Mouse (Mus musculus) liver, embryonic 16.5 days (tissue): Measurements from ENCODE around the gene Zfp982. TPM values are rescaled to one million over a fixed set of nuclear protein-coding genes. Genes with fewer than 3 reads are reported as not detected.
A peak's percentile ranks its signal among the peaks of the same experiment; 100 is the strongest.
"Not testable (repeated sequence)": the region's sequence is repeated elsewhere in the genome, so short reads cannot be mapped to it uniquely, and the experiment has no call there.

Experiments used
- ATAC-seq: fragments of 200-750 bp; cut with Nextera tagmentation; 2 replicates; pipeline ENCODE4 v1.8.0; 2017; ENCODE audit warnings: low read depth, mild to moderate bottlenecking, moderate number of reproducible peaks, moderate library complexity
- H3K27ac ChIP-seq: fragments of 300-500 bp; sonication (generic); 2 replicates; pipeline ENCODE4 v1.5.1; 2014; ENCODE audit warnings: mild to moderate bottlenecking, low read length
- H3K27me3 ChIP-seq: fragments of 300-500 bp; sonication (generic); 2 replicates; pipeline ENCODE4 v1.6.1; 2014; ENCODE audit warnings: low read depth, low read length, mixed read lengths; ENCODE audit not compliant: control insufficient read depth, insufficient read depth
- H3K36me3 ChIP-seq: fragments of 300-500 bp; sonication (generic); 2 replicates; pipeline ENCODE4 v1.6.1; 2014; ENCODE audit warnings: mild to moderate bottlenecking; ENCODE audit not compliant: control insufficient read depth, insufficient read depth
- H3K4me1 ChIP-seq: fragments of 300-500 bp; sonication (generic); 2 replicates; pipeline ENCODE4 v1.6.1; 2014; ENCODE audit warnings: low read depth, low read length, mixed read lengths; ENCODE audit not compliant: control insufficient read depth
- H3K4me2 ChIP-seq: fragments of 300-500 bp; sonication (generic); 2 replicates; pipeline ENCODE4 v1.6.1; 2014; ENCODE audit warnings: low read depth, low read length, mixed read lengths
- H3K4me3 ChIP-seq: fragments of 300-500 bp; sonication (generic); 2 replicates; pipeline ENCODE4 v1.5.1; 2014; ENCODE audit warnings: low read depth, mild to moderate bottlenecking, low read length
- H3K9ac ChIP-seq: fragments of 300-500 bp; sonication (generic); 2 replicates; pipeline ENCODE4 v1.6.1; 2014; ENCODE audit warnings: low read depth, low read length
- H3K9me3 ChIP-seq: fragments of 300-500 bp; sonication (generic); replicated peaks from 2 replicates; pipeline ENCODE4 v1.6.1; 2016; ENCODE audit warnings: low read length; ENCODE audit not compliant: control insufficient read depth
- WGBS: fragments of 180-500 bp; shearing (Covaris S2); extraction: QIAGEN DNeasy Blood & Tissue Kit; methylation state at CpG from one replicate; pipeline ENCODE4 v1.1.7; 2014; ENCODE audit not compliant: insufficient replicate concordance; 5-methylcytosine and 5-hydroxymethylcytosine counted together
- polyA plus RNA-seq: library from polyadenylated mRNA; unstranded; fragments of >200 nt; fragmentation: Nextera tagmentation; extraction: Ambion mirVana; gene quantifications from 2 replicates; pipeline ENCODE4 v1.2.1, GENCODE M21; 2015

Gene Zfp982
- polyA plus RNA-seq, 1 experiment from 2014 or later = 1.2 TPM

- H3K4me2 ChIP-seq = no peak overlapping the region
- H3K27ac ChIP-seq = no peak overlapping the region
- H3K4me3 ChIP-seq = no peak overlapping the region
- H3K27me3 ChIP-seq = no peaks in the 10 kb centered on the region
- WGBS = 56% methylated on average over 2 of the region's 2 CpGs
- no peaks in the 10 kb centered on the region for H3K36me3 ChIP-seq
- H3K9ac ChIP-seq = no peak overlapping the region
- H3K4me1 ChIP-seq = no peaks in the 10 kb centered on the region
- no peak for ATAC-seq
- H3K9me3 ChIP-seq = no peaks in the 10 kb centered on the region; the same call in 1 of the 2 replicates
Measured at GRCm38 (mm10) chr4:147509174-147509573, 17.0 kb downstream of the Zfp982 start.

- no peaks in the 10 kb centered on the region for H3K4me1 ChIP-seq
- no peaks in the 10 kb centered on the region for H3K27me3 ChIP-seq
- no peak overlapping the region for H3K9ac ChIP-seq
- 47% methylated on average over 2 of the region's 2 CpGs for WGBS
- H3K4me3 ChIP-seq = no peak overlapping the region
- H3K4me2 ChIP-seq = no peak overlapping the region
- ATAC-seq = no peak
- no peak overlapping the region for H3K27ac ChIP-seq
- H3K36me3 ChIP-seq = no peaks in the 10 kb centered on the region
- H3K9me3 ChIP-seq = peaks cover 11% of the 10 kb centered on the region
Measured at GRCm38 (mm10) chr4:147518981-147519380, 26.8 kb downstream of the Zfp982 start.

- Histone ChIP-seq H3K9ac (no peak overlapping the region), H3K27ac (no peak overlapping the region), H3K4me3 (no peak overlapping the region), H3K4me2 (no peak overlapping the region), H3K36me3 (no peaks in the 10 kb centered on the region), H3K27me3 (no peaks in the 10 kb centered on the region), H3K9me3 (peaks cover 12% of the 10 kb centered on the region), H3K4me1 (no peaks in the 10 kb centered on the region)
- ATAC-seq = 0 out of 2 replicates have a peak, but pooled peaks have one; percentile 8
Measured at GRCm38 (mm10) chr4:147520100-147520499, 27.9 kb downstream of the Zfp982 start.

- Histone ChIP-seq H3K4me1 (no peaks in the 10 kb centered on the region), H3K4me3 (no peak overlapping the region), H3K27me3 (no peaks in the 10 kb centered on the region), H3K4me2 (no peak overlapping the region), H3K9ac (no peak overlapping the region), H3K27ac (no peak overlapping the region), H3K9me3 (peaks cover 19% of the 10 kb centered on the region), H3K36me3 (no peaks in the 10 kb centered on the region)
- WGBS = 52% methylated on average over 1 of the region's 1 CpGs
- ATAC-seq = no peak
Measured at GRCm38 (mm10) chr4:147525125-147525524, 32.9 kb downstream of the Zfp982 start.

GRCm38 (mm10) chr4:147530366-147530765 is 38.1 kb downstream of the Zfp982 start:
- Histone ChIP-seq H3K27ac (no peak overlapping the region), H3K27me3 (no peaks in the 10 kb centered on the region), H3K4me3 (no peak overlapping the region), H3K4me2 (no peak overlapping the region), H3K4me1 (no peaks in the 10 kb centered on the region), H3K9me3 (peaks cover 12% of the 10 kb centered on the region), H3K36me3 (no peaks in the 10 kb centered on the region), H3K9ac (no peak overlapping the region)
- no peak for ATAC-seq
- WGBS = 57% methylated on average over 1 of the region's 1 CpGs

GRCm38 (mm10) chr4:147535916-147536315 is 43.7 kb downstream of the Zfp982 start:
- not testable (repeated sequence) for H3K36me3 ChIP-seq, ATAC-seq, H3K9ac ChIP-seq, H3K4me1 ChIP-seq, H3K27me3 ChIP-seq, H3K27ac ChIP-seq, H3K9me3 ChIP-seq, H3K4me3 ChIP-seq, H3K4me2 ChIP-seq

- no peak for ATAC-seq
- Histone ChIP-seq H3K27ac (no peak overlapping the region), H3K9me3 (0 out of 2 replicates have a peak, but pooled peaks cover 5% of the 10 kb centered on the region), H3K9ac (no peak overlapping the region), H3K4me2 (no peak overlapping the region), H3K4me3 (no peak overlapping the region), H3K36me3 (no peaks in the 10 kb centered on the region), H3K27me3 (no peaks in the 10 kb centered on the region), H3K4me1 (no peaks in the 10 kb centered on the region)
- 47% methylated on average over 2 of the region's 2 CpGs for whole genome bisulfite sequencing
Measured at GRCm38 (mm10) chr4:147537702-147538101, 45.5 kb downstream of the Zfp982 start.

- H3K27me3 ChIP-seq, H3K4me1 ChIP-seq, H3K9ac ChIP-seq, ATAC-seq, H3K36me3 ChIP-seq, H3K4me3 ChIP-seq, H3K27ac ChIP-seq, H3K4me2 ChIP-seq, H3K9me3 ChIP-seq: not testable (repeated sequence)
- WGBS = 54% methylated on average over 3 of the region's 3 CpGs
Measured at GRCm38 (mm10) chr4:147539918-147540317, 47.7 kb downstream of the Zfp982 start, which contains the start of gene Gm16503. Gm16503 (plus strand) TSS chr4:147540218.

GRCm38 (mm10) chr4:147541105-147541504 is 48.9 kb downstream of the Zfp982 start:
- H3K27me3 ChIP-seq = no peaks in the 10 kb centered on the region
- H3K4me1 ChIP-seq = no peaks in the 10 kb centered on the region
- no peak overlapping the region for H3K9ac ChIP-seq
- H3K36me3 ChIP-seq = no peaks in the 10 kb centered on the region
- no peak for ATAC-seq
- H3K4me2 ChIP-seq = no peak overlapping the region
- H3K27ac ChIP-seq = no peak overlapping the region
- no peak overlapping the region for H3K4me3 ChIP-seq
- H3K9me3 ChIP-seq = 0 out of 2 replicates have a peak, but pooled peaks cover 5% of the 10 kb centered on the region

GRCm38 (mm10) chr4:147553071-147553470 is 60.9 kb downstream of the Zfp982 start, which contains the start of gene Zfp985:
Zfp985 (plus strand) TSS chr4:147553277.
- not testable (repeated sequence) for H3K4me1 ChIP-seq, H3K27ac ChIP-seq, H3K27me3 ChIP-seq, H3K4me2 ChIP-seq, H3K9me3 ChIP-seq, H3K36me3 ChIP-seq, H3K9ac ChIP-seq, H3K4me3 ChIP-seq, ATAC-seq
- WGBS = 52% methylated on average over 5 of the region's 5 CpGs
